Mouse (Mus musculus) testis, adult 2 months (tissue): Measurements from ENCODE around the gene Tspo2. TPM values are rescaled to one million over a fixed set of nuclear protein-coding genes. Genes with fewer than 3 reads are reported as not detected.

Source experiments
- H3K27ac ChIP-seq: fragments of 200-500 bp; 2 replicates; pipeline ENCODE4 v1.5.1; 2012; ENCODE audit warnings: low read depth, low read length; ENCODE audit not compliant: control insufficient read depth, insufficient read depth
- H3K27me3 ChIP-seq: fragments of 200-500 bp; 2 replicates; pipeline ENCODE4 v1.6.1; 2012; ENCODE audit warnings: mild to moderate bottlenecking, low read length, moderate library complexity; ENCODE audit not compliant: control insufficient read depth, insufficient read depth
- H3K36me3 ChIP-seq: fragments of 200-500 bp; 2 replicates; pipeline ENCODE4 v1.6.1; 2012; ENCODE audit warnings: mild to moderate bottlenecking, low read length; ENCODE audit not compliant: control insufficient read depth, insufficient read depth
- H3K4me1 ChIP-seq: fragments of 200-500 bp; 2 replicates; pipeline ENCODE4 v1.6.1; 2012; ENCODE audit warnings: low read length; ENCODE audit not compliant: control insufficient read depth, insufficient read depth
- H3K4me3 ChIP-seq: fragments of 200-500 bp; 2 replicates; pipeline ENCODE4 v1.5.1; 2012; ENCODE audit warnings: low read depth, mild to moderate bottlenecking, low read length, moderate library complexity, mixed read lengths; ENCODE audit not compliant: control insufficient read depth
- CTCF ChIP-seq: fragments of 200-500 bp; IDR thresholded peaks from 2 replicates; pipeline ENCODE4 v1.5.1; 2012; ENCODE audit warnings: low read depth, mild to moderate bottlenecking, inconsistent platforms, low read length, moderate library complexity; ENCODE audit not compliant: control insufficient read depth, insufficient read depth, insufficient replicate concordance
- POLR2A ChIP-seq: fragments of 200-500 bp; IDR thresholded peaks from 2 replicates; pipeline ENCODE4 v1.6.1; 2012; ENCODE audit warnings: low read depth, mild to moderate bottlenecking, inconsistent platforms, low read length, moderate library complexity; ENCODE audit not compliant: control insufficient read depth
- polyA plus RNA-seq: library from polyadenylated mRNA; depleted of rRNA; stranded (reverse); fragments of >200 nt; gene quantifications from 2 replicates; pipeline ENCODE4 v1.2.3, GENCODE M21; 2012

Tspo2 gene
- polyA plus RNA-seq, 1 experiment = not detected

- no peaks in the 10 kb centered on the region for H3K27me3 ChIP-seq
- no peaks in the 10 kb centered on the region for H3K36me3 ChIP-seq
- peaks cover 10% of the 10 kb centered on the region for H3K4me1 ChIP-seq
- peak within 1 kb of the TSS; percentile 60 for H3K4me3 ChIP-seq
- TF ChIP-seq CTCF = no peak
- TF ChIP-seq POLR2A = no peak
- H3K27ac ChIP-seq = no peak within 1 kb of the TSS
Measured at GRCm38 (mm10) chr17:48432158-48432980, 19.0 kb downstream of the Tspo2 start, which contains the start of gene Apobec2. Gene Apobec2, minus strand, starts transcription at chr17:48432930.

- Histone ChIP-seq H3K4me1 (peaks cover 10% of the 10 kb centered on the region), H3K27me3 (no peaks in the 10 kb centered on the region), H3K4me3 (no peak overlapping the region), H3K36me3 (no peaks in the 10 kb centered on the region), H3K27ac (no peak overlapping the region)
- TF ChIP-seq CTCF (no peak), POLR2A (no peak)
Measured at GRCm38 (mm10) chr17:48431054-48431453, 20.3 kb downstream of the Tspo2 start.

- Histone ChIP-seq H3K4me3 (no peak overlapping the region), H3K36me3 (no peaks in the 10 kb centered on the region), H3K4me1 (peaks cover 10% of the 10 kb centered on the region), H3K27me3 (no peaks in the 10 kb centered on the region), H3K27ac (no peak overlapping the region)
- TF ChIP-seq CTCF (no peak), POLR2A (no peak)
Measured at GRCm38 (mm10) chr17:48430394-48430793, 20.9 kb downstream of the Tspo2 start.

- TF ChIP-seq CTCF = no peak
- TF ChIP-seq POLR2A = no peak
- peaks cover 11% of the 10 kb centered on the region for H3K4me1 ChIP-seq
- no peaks in the 10 kb centered on the region for H3K36me3 ChIP-seq
- no peak overlapping the region for H3K27ac ChIP-seq
- no peaks in the 10 kb centered on the region for H3K27me3 ChIP-seq
- no peak overlapping the region for H3K4me3 ChIP-seq
Measured at GRCm38 (mm10) chr17:48427852-48428530, 23.3 kb downstream of the Tspo2 start.

- TF ChIP-seq POLR2A (no peak), CTCF (no peak)
- Histone ChIP-seq H3K27me3 (no peaks in the 10 kb centered on the region), H3K4me1 (peaks cover 5% of the 10 kb centered on the region; the same call in 1 of the 2 replicates), H3K36me3 (no peaks in the 10 kb centered on the region), H3K27ac (no peak overlapping the region), H3K4me3 (no peak overlapping the region)
Measured at GRCm38 (mm10) chr17:48426991-48427750, 24.2 kb downstream of the Tspo2 start.

GRCm38 (mm10) chr17:48425823-48426612, 25.3 kb downstream of the Tspo2 start:
- Histone ChIP-seq H3K36me3 (no peaks in the 10 kb centered on the region), H3K4me3 (no peak overlapping the region), H3K4me1 (peaks cover 5% of the 10 kb centered on the region; the same call in 1 of the 2 replicates), H3K27ac (no peak overlapping the region), H3K27me3 (no peaks in the 10 kb centered on the region)
- no peak for TF ChIP-seq CTCF
- no peak for TF ChIP-seq POLR2A
